7 mouse cellular contexts compared by ENCODE assay signal in the genomic region with DNA sequence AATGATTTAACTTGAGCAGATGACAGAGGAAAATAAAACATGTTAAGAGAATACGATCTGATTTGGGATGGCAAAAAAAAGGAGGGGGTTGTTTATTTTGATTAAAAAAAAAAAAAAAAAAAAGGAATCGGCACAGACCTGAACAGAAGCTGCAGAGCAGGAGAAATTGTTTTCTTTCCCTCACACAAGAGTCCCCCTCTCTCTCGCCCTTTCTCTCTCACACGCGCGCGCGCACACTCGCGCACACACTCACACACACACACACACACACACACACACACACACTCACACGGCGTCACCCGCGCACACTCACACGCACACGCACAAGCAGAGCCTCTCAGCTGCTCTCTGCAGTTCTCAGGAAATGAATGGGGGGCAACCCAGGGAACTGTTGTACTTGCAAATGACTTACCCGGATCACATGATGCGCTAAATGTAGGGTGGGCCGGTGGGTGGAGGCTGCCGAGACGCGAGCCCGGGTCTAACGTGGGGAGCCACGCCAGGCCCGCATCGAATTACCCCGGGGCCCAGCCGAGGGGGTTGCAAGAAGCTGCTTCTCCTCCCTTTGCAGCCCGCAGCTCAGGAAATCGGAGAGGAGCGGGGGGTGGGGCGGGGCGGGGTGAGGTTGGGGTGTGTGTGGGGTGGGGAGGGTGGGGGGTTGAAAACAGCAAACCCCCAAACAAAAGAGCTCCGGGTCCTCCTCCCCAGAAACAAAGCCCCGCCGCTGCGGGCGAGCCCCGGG. TPM values are rescaled to one million over a fixed set of nuclear protein-coding genes. Genes with fewer than 3 reads are reported as not detected.
DNase-seq lines count a peak whose midpoint lies in the region; ATAC-seq lines count a peak whose summit lies in the region.

TSS of gene Klf12 (minus strand) at position 561 of the 742 bp plus-strand sequence.

- H3K27ac ChIP-seq in embryonic facial prominence, embryonic 15.5 days (replicated peaks): peak within 1 kb of the TSS; percentile 94
- peak within 1 kb of the TSS; percentile 86 for H3K27ac ChIP-seq in heart, embryonic 12.5 days (ENCODE audit: poor library complexity, severe bottlenecking)
- peak within 1 kb of the TSS; percentile 88 for H3K27ac ChIP-seq in kidney, embryonic 16.5 days (ENCODE audit: low read length)

- peak within 1 kb of the TSS; percentile 62 for H3K4me3 ChIP-seq in embryonic facial prominence, embryonic 15.5 days (replicated peaks)
- peak within 1 kb of the TSS; percentile 88 for H3K4me3 ChIP-seq in heart, embryonic 12.5 days
- H3K4me3 ChIP-seq in kidney, embryonic 16.5 days (ENCODE audit: low read length): peak within 1 kb of the TSS; percentile 74

- H3K36me3 ChIP-seq in embryonic facial prominence, embryonic 15.5 days: no peaks in the 10 kb centered on the region
- H3K36me3 ChIP-seq in heart, embryonic 12.5 days: no peaks in the 10 kb centered on the region
- H3K36me3 ChIP-seq in kidney, embryonic 16.5 days (ENCODE audit: insufficient read depth, low read length): no peaks in the 10 kb centered on the region

- peaks cover 34% of the 10 kb centered on the region for H3K4me1 ChIP-seq in embryonic facial prominence, embryonic 15.5 days
- H3K4me1 ChIP-seq in heart, embryonic 12.5 days (replicated peaks): peaks cover 17% of the 10 kb centered on the region
- peaks cover 25% of the 10 kb centered on the region for H3K4me1 ChIP-seq in kidney, embryonic 16.5 days (ENCODE audit: insufficient read depth, low read length)

- peak within 1 kb of the TSS; percentile 46 for H3K9ac ChIP-seq in embryonic facial prominence, embryonic 15.5 days
- H3K9ac ChIP-seq in heart, embryonic 12.5 days: peak within 1 kb of the TSS; percentile 80
- H3K9ac ChIP-seq in kidney, embryonic 16.5 days (replicated peaks; ENCODE audit: low read length): peak within 1 kb of the TSS; percentile 76

- ATAC-seq in embryonic facial prominence, embryonic 15.5 days (ENCODE audit: insufficient number of reproducible peaks, low FRiP score, low TSS enrichment, low read depth): peak; percentile 89
- peak; percentile 71 for ATAC-seq in heart, embryonic 12.5 days (ENCODE audit: insufficient number of reproducible peaks, low FRiP score)
- ATAC-seq in kidney, embryonic 16.5 days (ENCODE audit: low FRiP score, low TSS enrichment): peak; percentile 86
- ATAC-seq in monocyte, adult 5-6 weeks (replicated peaks; ENCODE audit: insufficient number of reproducible peaks, low FRiP score, low TSS enrichment, poor library complexity, severe bottlenecking): peak; percentile 53

- no peaks in the 10 kb centered on the region for H3K9me3 ChIP-seq in embryonic facial prominence, embryonic 15.5 days (replicated peaks)
- H3K9me3 ChIP-seq in heart, embryonic 12.5 days (replicated peaks): peaks cover 3% of the 10 kb centered on the region; the same call in 1 of the 2 replicates
- H3K9me3 ChIP-seq in kidney, embryonic 16.5 days (ENCODE audit: low read length): peaks cover 7% of the 10 kb centered on the region; the same call in 1 of the 2 replicates

- no peaks in the 10 kb centered on the region for H3K27me3 ChIP-seq in embryonic facial prominence, embryonic 15.5 days
- 0 out of 2 replicates have a peak, but pooled peaks cover 3% of the 10 kb centered on the region for H3K27me3 ChIP-seq in heart, embryonic 12.5 days (replicated peaks)
- H3K27me3 ChIP-seq in kidney, embryonic 16.5 days (ENCODE audit: insufficient read depth, low read length): no peaks in the 10 kb centered on the region

- H3K4me2 ChIP-seq in embryonic facial prominence, embryonic 15.5 days (replicated peaks): peak within 1 kb of the TSS; percentile 96
- H3K4me2 ChIP-seq in heart, embryonic 12.5 days: peak within 1 kb of the TSS; percentile 94
- peak within 1 kb of the TSS; percentile 98 for H3K4me2 ChIP-seq in kidney, embryonic 16.5 days (replicated peaks; ENCODE audit: low read depth, low read length)

- DNase-seq in adrenal gland, postnatal 4 days (ENCODE audit: low spot score in 2 of 2): peak; percentile 55 to 70
- peak; percentile 76 for DNase-seq in liver
- peak; percentile 63 to 65 for DNase-seq in spleen, postnatal 36 days (ENCODE audit: low spot score in 2 of 2)

- under 1% methylated on average over 37 of the region's 40 CpGs for WGBS in embryonic facial prominence, embryonic 15.5 days
- WGBS in heart, embryonic 12.5 days: under 1% methylated on average over 31 of the region's 40 CpGs
- under 1% methylated on average over 30 of the region's 40 CpGs for WGBS in kidney, embryonic 16.5 days

RNA-seq across cellular contexts. Expression of gene Klf12, which starts in this region (rescaled TPM):
- total RNA-seq in adrenal gland, postnatal 4 days (2021): 10 to 100 TPM; 31.3 to 34.4 TPM
- 22.8 and 25.6 TPM in 2 replicates for polyA plus RNA-seq in embryonic facial prominence, embryonic 15.5 days (2015; fragmentation: Nextera tagmentation; extraction: Ambion mirVana)
- 4.5 and 5.3 TPM in 2 replicates for polyA plus RNA-seq in heart, embryonic 12.5 days (2016; fragmentation: Nextera tagmentation; extraction: Ambion mirVana)
- 9.1 and 13.0 TPM in 2 replicates for polyA plus RNA-seq in kidney, embryonic 16.5 days (2015; fragmentation: Nextera tagmentation; extraction: Ambion mirVana)
- total RNA-seq in monocyte, adult 5-6 weeks (2017): 1.3 to 21.2 TPM (median 2.5 TPM) in 3 replicates

Comparison
In these comparisons a context has a peak if more than half of its experiments do, and no peak if none do; other contexts are left out.
1. Peak in every context shown above with its lines: DNase-seq, ATAC-seq, H3K4me3 ChIP-seq and H3K27ac ChIP-seq.